Mouse (Mus musculus) limb, embryonic 11.5 days (tissue): ENCODE data around the gene Olfr243. TPM values are rescaled to one million over a fixed set of nuclear protein-coding genes. Genes with fewer than 3 reads are reported as not detected.
"Not testable (repeated sequence)": the region's sequence is repeated elsewhere in the genome, so short reads cannot be mapped to it uniquely, and the experiment has no call there.

Source experiments
- ATAC-seq: fragments of 200-750 bp; cut with Nextera tagmentation; 2 replicates; pipeline ENCODE4 v1.8.0; 2017; ENCODE audit warnings: low read depth; ENCODE audit not compliant: insufficient number of reproducible peaks, low FRiP score, low TSS enrichment
- DNase-seq: peaks from one replicate; pipeline ENCODE4 v3.0.0-alpha.2; 2015; ENCODE audit warnings: low spot score
- H3K27ac ChIP-seq: fragments of 300-500 bp; sonication (generic); replicated peaks from 2 replicates; pipeline ENCODE4 v1.5.1; 2014; ENCODE audit warnings: low read depth, mild to moderate bottlenecking, low read length
- H3K27me3 ChIP-seq: fragments of 300-500 bp; sonication (generic); 2 replicates; pipeline ENCODE4 v1.6.1; 2014; ENCODE audit warnings: mild to moderate bottlenecking, low read length, mixed read lengths; ENCODE audit not compliant: control insufficient read depth, insufficient read depth
- H3K36me3 ChIP-seq: fragments of 300-500 bp; sonication (generic); 2 replicates; pipeline ENCODE4 v1.6.1; 2014; ENCODE audit warnings: mild to moderate bottlenecking, low read length, moderate library complexity, mixed read lengths; ENCODE audit not compliant: control insufficient read depth, insufficient read depth
- H3K4me1 ChIP-seq: fragments of 300-500 bp; sonication (generic); 2 replicates; pipeline ENCODE4 v1.6.1; 2014; ENCODE audit warnings: low read length, mixed read lengths; ENCODE audit not compliant: control insufficient read depth, insufficient read depth
- H3K4me2 ChIP-seq: fragments of 300-500 bp; sonication (generic); 2 replicates; pipeline ENCODE4 v1.6.1; 2014; ENCODE audit warnings: low read depth, mild to moderate bottlenecking, moderate library complexity; ENCODE audit not compliant: severe bottlenecking
- H3K4me3 ChIP-seq: fragments of 300-500 bp; sonication (generic); 2 replicates; pipeline ENCODE4 v1.5.1; 2014; ENCODE audit warnings: low read depth, low read length
- H3K9ac ChIP-seq: fragments of 300-500 bp; sonication (generic); 2 replicates; pipeline ENCODE4 v1.6.1; 2014; ENCODE audit warnings: mild to moderate bottlenecking, low read length
- H3K9me3 ChIP-seq: fragments of 300-500 bp; sonication (generic); 2 replicates; pipeline ENCODE4 v1.6.1; 2016; ENCODE audit warnings: low read length; ENCODE audit not compliant: control insufficient read depth
- whole genome bisulfite sequencing: fragments of 180-500 bp; shearing (Covaris S2); extraction: QIAGEN DNeasy Blood & Tissue Kit; methylation state at CpG from one replicate; pipeline ENCODE4 v1.1.7; 2014; 5-methylcytosine and 5-hydroxymethylcytosine counted together
- polyA plus RNA-seq: library from polyadenylated mRNA; unstranded; fragments of >200 nt; fragmentation: Nextera tagmentation; extraction: Ambion mirVana; gene quantifications from 2 replicates; pipeline ENCODE4 v1.2.1, GENCODE M21; 2014

The Olfr243 gene
- polyA plus RNA-seq, 1 experiment from 2014 or later: not detected

DNA sequence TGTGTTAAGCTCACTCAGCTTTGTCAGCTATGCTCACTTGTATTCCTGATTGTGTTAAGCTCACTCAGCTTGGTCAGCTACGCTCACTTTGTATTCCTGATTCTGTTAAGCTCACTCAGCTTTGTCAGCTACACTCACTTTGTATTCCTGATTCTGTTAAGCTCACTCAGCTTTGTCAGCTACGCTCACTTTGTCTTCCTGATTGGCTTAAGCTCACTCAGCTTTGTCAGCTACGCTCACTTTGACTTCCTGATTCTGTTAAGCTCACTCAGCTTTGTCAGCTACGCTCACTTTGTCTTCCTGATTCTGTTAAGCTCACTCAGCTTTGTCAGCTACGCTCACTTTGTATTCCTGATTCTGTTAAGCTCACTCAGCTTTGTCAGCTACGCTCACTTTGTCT lies 47.7 kb downstream of the Olfr243 start:
- 84% methylated on average over 6 of the region's 6 CpGs for WGBS
- not testable (repeated sequence) for DNase-seq, H3K4me1 ChIP-seq, H3K36me3 ChIP-seq, H3K9ac ChIP-seq, H3K4me3 ChIP-seq, H3K4me2 ChIP-seq, H3K27me3 ChIP-seq, H3K27ac ChIP-seq, H3K9me3 ChIP-seq, ATAC-seq

DNA sequence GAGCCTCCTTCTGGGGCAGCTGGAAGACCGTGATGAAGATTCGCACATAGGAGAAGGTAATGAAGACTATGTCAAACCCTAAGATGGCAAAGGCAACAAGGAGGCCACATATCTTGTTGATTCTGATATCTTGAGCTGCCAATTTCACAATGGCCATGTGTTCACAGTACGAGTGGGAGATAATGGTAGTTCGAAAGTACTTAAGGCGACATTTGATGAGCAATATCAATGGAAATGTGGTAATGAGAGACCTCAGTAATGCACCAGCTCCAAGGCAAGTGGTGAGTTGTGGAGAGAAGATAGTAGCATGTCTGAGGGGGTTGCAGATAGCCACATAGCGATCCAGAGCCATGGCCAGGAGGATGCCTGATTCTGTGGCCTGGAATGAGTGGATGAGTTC lies 53.2 kb downstream of the Olfr243 start:
- H3K4me3 ChIP-seq, DNase-seq, H3K9me3 ChIP-seq, ATAC-seq, H3K9ac ChIP-seq, H3K4me2 ChIP-seq, H3K27ac ChIP-seq, H3K4me1 ChIP-seq, H3K27me3 ChIP-seq, H3K36me3 ChIP-seq: not testable (repeated sequence)
- WGBS: 89% methylated on average over 5 of the region's 6 CpGs

Other genes with a start within 250 kb of the Olfr243 start
- gene Olfr608, start 244.8 kb upstream of the Olfr243 start, polyA plus RNA-seq: not detected in 2 replicates
- gene Olfr609, start 216.6 kb upstream of the Olfr243 start, polyA plus RNA-seq: not detected in 2 replicates
- not detected in 2 replicates for gene Olfr610, start 202.5 kb upstream of the Olfr243 start, polyA plus RNA-seq
- not detected in 2 replicates for gene Olfr611, start 193.8 kb upstream of the Olfr243 start, polyA plus RNA-seq
- not detected in 2 replicates for gene Olfr612, start 172.0 kb upstream of the Olfr243 start, polyA plus RNA-seq
- not detected in 2 replicates for gene Olfr613, start 166.6 kb upstream of the Olfr243 start, polyA plus RNA-seq
- gene Olfr615, start 158.6 kb upstream of the Olfr243 start, polyA plus RNA-seq: not detected in 2 replicates
- not detected in 2 replicates for gene Olfr616, start 145.5 kb upstream of the Olfr243 start, polyA plus RNA-seq
- not detected in 2 replicates for gene Olfr617, start 141.6 kb upstream of the Olfr243 start, polyA plus RNA-seq
- gene Olfr618, start 124.6 kb upstream of the Olfr243 start, polyA plus RNA-seq: not detected in 2 replicates
- gene Olfr619, start 114.1 kb upstream of the Olfr243 start, polyA plus RNA-seq: not detected in 2 replicates
- not detected in 2 replicates for gene Olfr620, start 102.1 kb upstream of the Olfr243 start, polyA plus RNA-seq
- gene Olfr622, start 72.0 kb upstream of the Olfr243 start, polyA plus RNA-seq: not detected in 2 replicates
- gene Olfr623, start 51.0 kb upstream of the Olfr243 start, polyA plus RNA-seq: not detected in 2 replicates
- 0.08 and 0.10 TPM in 2 replicates for gene Olfr624, start 43.5 kb upstream of the Olfr243 start, polyA plus RNA-seq
- gene Olfr625-ps1, start 32.0 kb upstream of the Olfr243 start, polyA plus RNA-seq: not detected in 2 replicates
- not detected in 2 replicates for gene Olfr628, start 15.7 kb downstream of the Olfr243 start, polyA plus RNA-seq
- gene Olfr629, start 30.3 kb downstream of the Olfr243 start, polyA plus RNA-seq: not detected in 2 replicates
- gene Olfr630, start 42.7 kb downstream of the Olfr243 start, polyA plus RNA-seq: not detected in 2 replicates
- not detected in 2 replicates for gene Olfr69, start 56.9 kb downstream of the Olfr243 start, polyA plus RNA-seq
- gene Olfr68, start 65.0 kb downstream of the Olfr243 start, polyA plus RNA-seq: not detected in 2 replicates
- gene Olfr67, start 77.2 kb downstream of the Olfr243 start, polyA plus RNA-seq: not detected in 2 replicates
- gene Hbb-bt, start 99.3 kb downstream of the Olfr243 start, polyA plus RNA-seq: 518 and 565 TPM in 2 replicates
- 156 and 207 TPM in 2 replicates for gene Hbb-bs, start 113.4 kb downstream of the Olfr243 start, polyA plus RNA-seq
- gene Hbb-bh2, start 125.8 kb downstream of the Olfr243 start, polyA plus RNA-seq: not detected in 2 replicates
- gene Hbb-bh1, start 128.5 kb downstream of the Olfr243 start, polyA plus RNA-seq: 1,749 and 1,831 TPM in 2 replicates
- 7,439 and 7,962 TPM in 2 replicates for gene Hbb-y, start 138.5 kb downstream of the Olfr243 start, polyA plus RNA-seq
- gene Olfr66, start 171.6 kb downstream of the Olfr243 start, polyA plus RNA-seq: not detected in 2 replicates
- gene Olfr64, start 179.8 kb downstream of the Olfr243 start, polyA plus RNA-seq: not detected in 2 replicates
- gene Olfr65, start 188.8 kb downstream of the Olfr243 start, polyA plus RNA-seq: not detected in 2 replicates
- gene Olfr631, start 214.2 kb downstream of the Olfr243 start, polyA plus RNA-seq: not detected in 2 replicates
- not detected in 2 replicates for gene Olfr632, start 219.7 kb downstream of the Olfr243 start, polyA plus RNA-seq
- not detected in 2 replicates for gene Olfr633, start 229.8 kb downstream of the Olfr243 start, polyA plus RNA-seq